Mouse (Mus musculus): Measurements from ENCODE around the gene Il17f. TPM values are rescaled to one million over a fixed set of nuclear protein-coding genes. Genes with fewer than 3 reads are reported as not detected.
A peak's percentile ranks its signal among the peaks of the same experiment; 100 is the strongest.

The Il17f gene
- polyA plus RNA-seq, 2 experiments = 0.10 TPM; not detected in 1

GRCm38 (mm10) chr1:20804526-20804925 is 14.1 kb upstream of the Il17f start:
- Histone ChIP-seq H3K4me1 (replicated peaks; ENCODE audit: control insufficient read depth in 2 of 2, insufficient read depth in 2 of 2, low read length in 1 of 2) (no peaks in the 10 kb centered on the region), H3K27me3 (ENCODE audit: control insufficient read depth, insufficient read depth, low read length) (no peaks in the 10 kb centered on the region), H3K36me3 (replicated peaks; ENCODE audit: control insufficient read depth, insufficient read depth, low read depth) (peaks cover 97% of the 10 kb centered on the region), H3K9ac (replicated peaks) (no peak overlapping the region), H3K9me3 (ENCODE audit: control insufficient read depth, low read length) (no peaks in the 10 kb centered on the region), H3K4me3 (ENCODE audit: insufficient read depth in 1 of 2, low read depth in 2 of 2, low read length in 2 of 2) (no peak overlapping the region), H3K4me2 (ENCODE audit: low read depth) (no peak overlapping the region), H3K27ac (no peak overlapping the region)
- DNase-seq (ENCODE audit: low read depth in 3 of 3, low spot score in 3 of 3) (no peak), ATAC-seq (ENCODE audit: insufficient read depth) (no peak)
- WGBS (ENCODE audit: insufficient replicate concordance) = 87% methylated on average over 10 of the region's 10 CpGs
- TF ChIP-seq EP300 (IDR thresholded peaks at IDR 0.05; ENCODE audit: low read depth) = no peak
- TF ChIP-seq CTCF (IDR thresholded peaks at IDR 0.05; ENCODE audit: low read depth) = no peak

- Histone ChIP-seq H3K27ac (no peak overlapping the region), H3K4me1 (replicated peaks; ENCODE audit: control insufficient read depth in 2 of 2, insufficient read depth in 2 of 2, low read length in 1 of 2) (no peaks in the 10 kb centered on the region), H3K27me3 (ENCODE audit: control insufficient read depth, insufficient read depth, low read length) (no peaks in the 10 kb centered on the region), H3K9ac (replicated peaks) (no peak overlapping the region), H3K9me3 (ENCODE audit: control insufficient read depth, low read length) (no peaks in the 10 kb centered on the region), H3K36me3 (replicated peaks; ENCODE audit: control insufficient read depth, insufficient read depth, low read depth) (peaks cover 70% of the 10 kb centered on the region), H3K4me2 (ENCODE audit: low read depth) (no peak overlapping the region), H3K4me3 (ENCODE audit: insufficient read depth in 1 of 2, low read depth in 2 of 2, low read length in 2 of 2) (no peak overlapping the region)
- 76% methylated on average over 8 of the region's 8 CpGs for WGBS (ENCODE audit: insufficient replicate concordance)
- no peak for ATAC-seq (ENCODE audit: insufficient read depth)
- TF ChIP-seq EP300 (IDR thresholded peaks at IDR 0.05; ENCODE audit: low read depth) (no peak), CTCF (IDR thresholded peaks at IDR 0.05; ENCODE audit: low read depth) (no peak; the same call in 1 of the 2 replicates)
- DNase-seq (ENCODE audit: low read depth in 3 of 3, low spot score in 3 of 3) = no peak
These were observed 11.4 kb upstream of the Il17f start for GRCm38 (mm10) chr1:20801682-20802390.

GRCm38 (mm10) chr1:20801275-20801674 is 10.9 kb upstream of the Il17f start:
- TF ChIP-seq EP300 (IDR thresholded peaks at IDR 0.05; ENCODE audit: low read depth) (no peak), CTCF (IDR thresholded peaks at IDR 0.05; ENCODE audit: low read depth) (no peak)
- 84% methylated on average over 2 of the region's 2 CpGs for WGBS (ENCODE audit: insufficient replicate concordance)
- Histone ChIP-seq H3K27me3 (ENCODE audit: control insufficient read depth, insufficient read depth, low read length) (no peaks in the 10 kb centered on the region), H3K36me3 (replicated peaks; ENCODE audit: control insufficient read depth, insufficient read depth, low read depth) (peaks cover 64% of the 10 kb centered on the region), H3K4me2 (ENCODE audit: low read depth) (no peak overlapping the region), H3K4me3 (ENCODE audit: insufficient read depth in 1 of 2, low read depth in 2 of 2, low read length in 2 of 2) (no peak overlapping the region), H3K9me3 (ENCODE audit: control insufficient read depth, low read length) (no peaks in the 10 kb centered on the region), H3K4me1 (replicated peaks; ENCODE audit: control insufficient read depth in 2 of 2, insufficient read depth in 2 of 2, low read length in 1 of 2) (no peaks in the 10 kb centered on the region), H3K9ac (replicated peaks) (no peak overlapping the region), H3K27ac (no peak overlapping the region)
- no peak for ATAC-seq (ENCODE audit: insufficient read depth)
- DNase-seq (ENCODE audit: low read depth in 3 of 3, low spot score in 3 of 3) = no peak

GRCm38 (mm10) chr1:20795178-20795577 is 4.8 kb upstream of the Il17f start:
- Histone ChIP-seq H3K4me2 (ENCODE audit: low read depth) (peak overlapping the region; percentile 18; the same call in 1 of the 2 replicates), H3K9ac (replicated peaks) (no peak overlapping the region), H3K4me3 (ENCODE audit: insufficient read depth in 1 of 2, low read depth in 2 of 2, low read length in 2 of 2) (no peak overlapping the region), H3K36me3 (replicated peaks; ENCODE audit: control insufficient read depth, insufficient read depth, low read depth) (peaks cover 5% of the 10 kb centered on the region), H3K4me1 (replicated peaks; ENCODE audit: control insufficient read depth in 2 of 2, insufficient read depth in 2 of 2, low read length in 1 of 2) (peaks cover 12 to 14% of the 10 kb centered on the region in 2 experiments), H3K9me3 (ENCODE audit: control insufficient read depth, low read length) (no peaks in the 10 kb centered on the region), H3K27ac (no peak overlapping the region), H3K27me3 (ENCODE audit: control insufficient read depth, insufficient read depth, low read length) (no peaks in the 10 kb centered on the region)
- TF ChIP-seq CTCF (IDR thresholded peaks at IDR 0.05; ENCODE audit: low read depth) (no peak), EP300 (IDR thresholded peaks at IDR 0.05; ENCODE audit: low read depth) (peak; percentile 70)
- DNase-seq (ENCODE audit: low read depth in 3 of 3, low spot score in 3 of 3) (peak in 2 of 3 experiments; percentile 37 to 44), ATAC-seq (ENCODE audit: insufficient read depth) (peak; percentile 87)
- WGBS (ENCODE audit: insufficient replicate concordance) = 35% methylated on average over 5 of the region's 5 CpGs

GRCm38 (mm10) chr1:20794760-20795159 is 4.3 kb upstream of the Il17f start:
- ATAC-seq (ENCODE audit: insufficient read depth) (peak; percentile 78), DNase-seq (ENCODE audit: low read depth in 3 of 3, low spot score in 3 of 3) (no peak)
- Histone ChIP-seq H3K27ac (no peak overlapping the region), H3K4me3 (ENCODE audit: insufficient read depth in 1 of 2, low read depth in 2 of 2, low read length in 2 of 2) (no peak overlapping the region), H3K9me3 (ENCODE audit: control insufficient read depth, low read length) (no peaks in the 10 kb centered on the region), H3K4me2 (ENCODE audit: low read depth) (peak overlapping the region; percentile 18; the same call in 1 of the 2 replicates), H3K9ac (replicated peaks) (no peak overlapping the region), H3K27me3 (ENCODE audit: control insufficient read depth, insufficient read depth, low read length) (no peaks in the 10 kb centered on the region), H3K4me1 (replicated peaks; ENCODE audit: control insufficient read depth in 2 of 2, insufficient read depth in 2 of 2, low read length in 1 of 2) (peaks cover 12 to 14% of the 10 kb centered on the region in 2 experiments), H3K36me3 (replicated peaks; ENCODE audit: control insufficient read depth, insufficient read depth, low read depth) (peaks cover 1% of the 10 kb centered on the region; the same call in 1 of the 2 replicates)
- no peak for TF ChIP-seq CTCF (IDR thresholded peaks at IDR 0.05; ENCODE audit: low read depth)
- no peak for TF ChIP-seq EP300 (IDR thresholded peaks at IDR 0.05; ENCODE audit: low read depth)
- WGBS (ENCODE audit: insufficient replicate concordance) = 55% methylated on average over 4 of the region's 4 CpGs

All from liver, embryonic 14.5 days (tissue).